12 mouse cellular contexts compared by ENCODE assay signal in genomic region chr4:116377973-116378667, GRCm38 (mm10).
DNase-seq lines count a peak whose midpoint lies in the region; ATAC-seq lines count a peak whose summit lies in the region.
"Had no signal": no experiment of that assay in that cellular context is flagged by ENCODE, and none has a peak within 500 bp of the region (broad histone marks: within the 10 kb centered on the region; RNA-seq: fewer than 3 reads in every experiment).

No protein-coding gene starts in this region.

- no peak overlapping the region for H3K9ac ChIP-seq in heart, embryonic 14.5 days (ENCODE audit: low read length)
- H3K9ac ChIP-seq: limb, embryonic 13.5 days had no signal

- H3K27me3 ChIP-seq in heart, embryonic 14.5 days (ENCODE audit: control insufficient read depth, insufficient read depth, low read length): no peaks in the 10 kb centered on the region
- H3K27me3 ChIP-seq: limb, embryonic 13.5 days had no signal

- no peak overlapping the region for H3K4me3 ChIP-seq in heart, embryonic 14.5 days (ENCODE audit: control insufficient read depth in 1 of 2, insufficient read depth in 1 of 2, low read depth in 1 of 2, low read length in 2 of 2)
- H3K4me3 ChIP-seq: limb, embryonic 13.5 days had no signal

- peaks cover 5 to 14% of the 10 kb centered on the region in 2 experiments for H3K4me1 ChIP-seq in heart, embryonic 14.5 days (ENCODE audit: control insufficient read depth in 2 of 2, insufficient read depth in 2 of 2, low read length in 2 of 2)
- H3K4me1 ChIP-seq: limb, embryonic 13.5 days had no signal

- no peak for ATAC-seq in heart, embryonic 14.5 days (ENCODE audit: insufficient number of reproducible peaks, insufficient read depth, low FRiP score, low read depth)
- ATAC-seq: CD4-positive, CD25-positive, alpha-beta regulatory T cell, adult 4 months; intestine, embryonic 16.5 days had no signal

- intact Hi-C loops in gastrocnemius, postnatal 36 days (cut with DNase I): no loop called here

- H3K27ac ChIP-seq in heart, embryonic 14.5 days (replicated peaks in 1 of 2; ENCODE audit: control insufficient read depth in 1 of 2, insufficient read depth in 1 of 2, low read depth in 2 of 2, low read length in 2 of 2): peak overlapping the region; percentile 85 to 95; a peak in 3 of 4 replicates
- H3K27ac ChIP-seq: limb, embryonic 13.5 days; macrophage had no signal

- peak; percentile 34 for DNase-seq in gastrocnemius, adult 18-20 months (ENCODE audit: low spot score)
- DNase-seq in gastrocnemius, postnatal 36 days: no peak
- DNase-seq in 3134 (ENCODE audit: extremely low read depth, insufficient read length, low spot score): peak; percentile 44
- DNase-seq in adrenal gland, postnatal 14 days: peak; percentile 59
- no peak for DNase-seq in thymus, adult 18-20 months
- DNase-seq in spleen, postnatal 10 days (ENCODE audit: low spot score in 2 of 2): no peak
- DNase-seq in spleen, adult 18-20 months: no peak

- WGBS in heart, embryonic 14.5 days: 4% methylated on average over 2 of the region's 2 CpGs

- peak overlapping the region; percentile 42; the same call in 1 of the 2 replicates for H3K4me2 ChIP-seq in heart, embryonic 14.5 days (ENCODE audit: low read length)
- H3K4me2 ChIP-seq: limb, embryonic 13.5 days had no signal

- no peaks in the 10 kb centered on the region for H3K9me3 ChIP-seq in heart, embryonic 14.5 days (ENCODE audit: control insufficient read depth, low read length)
- H3K9me3 ChIP-seq: limb, embryonic 13.5 days had no signal

- H3K36me3 ChIP-seq in heart, embryonic 14.5 days (ENCODE audit: control insufficient read depth, insufficient read depth, low read length): no peaks in the 10 kb centered on the region
- H3K36me3 ChIP-seq: limb, embryonic 13.5 days had no signal

Comparison
In these comparisons a context has a peak if more than half of its experiments do, and no peak if none do; other contexts are left out.
1. DNase-seq: peak in gastrocnemius, adult 18-20 months (single experiment), 3134 (single experiment) and adrenal gland, postnatal 14 days (single experiment); none in gastrocnemius, postnatal 36 days (0 of 2), thymus, adult 18-20 months (0 of 2), spleen, postnatal 10 days (0 of 2) and spleen, adult 18-20 months (0 of 2).